Mouse (Mus musculus) liver, postnatal 0 days (tissue): ENCODE measurements at regions not wholly inside any gene's neighbourhood (a gene's known extent, or its start where the extent isn't known, plus 50 kb on each side); places are given as distances from the start of the nearest gene placed in this dataset.

Experiments
- CTCF ChIP-seq: sonication (generic); IDR thresholded peaks from 2 replicates; pipeline ENCODE4 v1.5.1; 2016; ENCODE audit warnings: antibody characterized with exemption, low read depth
- EP300 ChIP-seq: IDR thresholded peaks from 2 replicates; pipeline ENCODE4 v1.6.1; 2016; ENCODE audit warnings: antibody characterized with exemption, low read depth, mild to moderate bottlenecking

- TF ChIP-seq CTCF (no peak), EP300 (no peak)
Observed at GRCm38 (mm10) chr3:137110485-137110884, 230.4 kb upstream of the Emcn start.
